In genomic region chr16:17067552-17067951, GRCm38 (mm10) we compare ENCODE assay signal across 29 mouse cellular contexts. TPM values are rescaled to one million over a fixed set of nuclear protein-coding genes. Genes with fewer than 3 reads are reported as not detected.
"Had no signal": no experiment of that assay in that cellular context is flagged by ENCODE, and none has a peak within 500 bp of the region (broad histone marks: within the 10 kb centered on the region; RNA-seq: fewer than 3 reads in every experiment).

No protein-coding gene starts in this region.

- H3K36me3 ChIP-seq: heart, embryonic 10.5 days; heart, embryonic 12.5 days; intestine, embryonic 15.5 days; kidney, embryonic 15.5 days; limb, embryonic 12.5 days; liver, embryonic 12.5 days had no signal

- ATAC-seq: hindbrain, embryonic 16.5 days; inflammation-experienced regulatory T-cells, adult 6 months; intestine, embryonic 15.5 days; intestine, postnatal 0 days; liver, embryonic 12.5 days had no signal

- H3K4me1 ChIP-seq: intestine, embryonic 15.5 days had no signal

- H3K4me3 ChIP-seq: heart, embryonic 10.5 days; heart, embryonic 12.5 days; hindbrain, embryonic 10.5 days; hindbrain, embryonic 12.5 days; intestine, embryonic 15.5 days; kidney, embryonic 15.5 days; left cerebral cortex, adult 2 months; limb, embryonic 10.5 days; limb, embryonic 12.5 days; liver, embryonic 12.5 days had no signal

- DNase-seq: gastrocnemius, postnatal 10 days; gastrocnemius, postnatal 25 days; heart, adult 18-20 months; heart, postnatal 10 days; heart, postnatal 4 days; kidney, adult 18-20 months; kidney, adult 9 months; kidney, postnatal 14 days; kidney, postnatal 36 days; liver had no signal

- H3K9ac ChIP-seq: heart, embryonic 12.5 days; hindbrain, embryonic 12.5 days; hindbrain, embryonic 14.5 days; intestine, embryonic 15.5 days; kidney, embryonic 15.5 days; limb, embryonic 12.5 days; liver, embryonic 12.5 days; liver, embryonic 14.5 days had no signal

- H3K27me3 ChIP-seq: hindbrain, embryonic 12.5 days; intestine, embryonic 15.5 days; kidney, embryonic 15.5 days; limb, embryonic 12.5 days had no signal

- H3K4me2 ChIP-seq: heart, embryonic 12.5 days; hindbrain, embryonic 12.5 days; hindbrain, embryonic 14.5 days; intestine, embryonic 15.5 days; kidney, embryonic 15.5 days; limb, embryonic 12.5 days; liver, embryonic 12.5 days had no signal

- H3K27ac ChIP-seq: heart, embryonic 10.5 days; hindbrain, embryonic 10.5 days; hindbrain, embryonic 12.5 days; hindbrain, embryonic 14.5 days; intestine, embryonic 15.5 days; kidney, embryonic 15.5 days; kidney, postnatal 0 days; left cerebral cortex, adult 2 months; limb, embryonic 10.5 days; limb, embryonic 12.5 days; liver, embryonic 12.5 days; liver, embryonic 14.5 days had no signal

- H3K9me3 ChIP-seq: heart, embryonic 10.5 days; heart, embryonic 12.5 days; hindbrain, embryonic 10.5 days; hindbrain, embryonic 12.5 days; intestine, embryonic 15.5 days; kidney, embryonic 15.5 days; limb, embryonic 10.5 days; limb, embryonic 12.5 days; liver, embryonic 12.5 days had no signal

RNA-seq across cellular contexts. Expression of gene 2610318N02Rik, which starts 57.4 kb away (rescaled TPM):
- total RNA-seq: gastrocnemius, adult 18-20 months; gastrocnemius, postnatal 25 days; heart, adult 18-20 months; heart, adult 8-10 months; heart, postnatal 25 days had no signal
